Mouse (Mus musculus) intestine, embryonic 16.5 days (tissue): ENCODE data around the gene Fam83f. TPM values are rescaled to one million over a fixed set of nuclear protein-coding genes. Genes with fewer than 3 reads are reported as not detected.
A peak's percentile ranks its signal among the peaks of the same experiment; 100 is the strongest.

ENCODE experiments used
- ATAC-seq: fragments of 200-750 bp; cut with Nextera tagmentation; 2 replicates; pipeline ENCODE4 v1.8.0; 2017; ENCODE audit warnings: moderate TSS enrichment, moderate library complexity
- H3K27ac ChIP-seq: fragments of 300-500 bp; sonication (generic); 2 replicates; pipeline ENCODE4 v1.5.1; 2014; ENCODE audit warnings: mild to moderate bottlenecking, low read length
- H3K27me3 ChIP-seq: fragments of 300-500 bp; sonication (generic); replicated peaks from 2 replicates; pipeline ENCODE4 v1.6.1; 2014; ENCODE audit warnings: low read length, control low read depth, mixed read lengths; ENCODE audit not compliant: control insufficient read depth, insufficient read depth
- H3K36me3 ChIP-seq: fragments of 300-500 bp; sonication (generic); 2 replicates; pipeline ENCODE4 v1.6.1; 2014; ENCODE audit warnings: low read length, control low read depth; ENCODE audit not compliant: control insufficient read depth, insufficient read depth
- H3K4me1 ChIP-seq: fragments of 300-500 bp; sonication (generic); 2 replicates; pipeline ENCODE4 v1.6.1; 2014; ENCODE audit warnings: low read length, control low read depth, mixed read lengths; ENCODE audit not compliant: control insufficient read depth, insufficient read depth
- H3K4me2 ChIP-seq: fragments of 300-500 bp; sonication (generic); 2 replicates; pipeline ENCODE4 v1.6.1; 2014; ENCODE audit warnings: low read depth, low read length, control low read depth
- H3K4me3 ChIP-seq: fragments of 300-500 bp; sonication (generic); 2 replicates; pipeline ENCODE4 v1.5.1; 2014; ENCODE audit warnings: mild to moderate bottlenecking, low read length
- H3K9ac ChIP-seq: fragments of 300-500 bp; sonication (generic); 2 replicates; pipeline ENCODE4 v1.6.1; 2014; ENCODE audit warnings: low read depth, low read length
- H3K9me3 ChIP-seq: fragments of 300-500 bp; sonication (generic); 2 replicates; pipeline ENCODE4 v1.6.1; 2016; ENCODE audit warnings: low read length, control low read depth; ENCODE audit not compliant: control insufficient read depth
- WGBS: fragments of 180-500 bp; shearing (Covaris S2); extraction: QIAGEN DNeasy Blood & Tissue Kit; methylation state at CpG from one replicate; pipeline ENCODE4 v1.1.7; 2014; 5-methylcytosine and 5-hydroxymethylcytosine counted together
- polyA plus RNA-seq: library from polyadenylated mRNA; unstranded; fragments of >200 nt; fragmentation: Nextera tagmentation; extraction: Ambion mirVana; gene quantifications from 2 replicates; pipeline ENCODE4 v1.2.1, GENCODE M21; 2015

The Fam83f gene
- polyA plus RNA-seq, 1 experiment from 2014 or later, result 24.9 TPM

DNA sequence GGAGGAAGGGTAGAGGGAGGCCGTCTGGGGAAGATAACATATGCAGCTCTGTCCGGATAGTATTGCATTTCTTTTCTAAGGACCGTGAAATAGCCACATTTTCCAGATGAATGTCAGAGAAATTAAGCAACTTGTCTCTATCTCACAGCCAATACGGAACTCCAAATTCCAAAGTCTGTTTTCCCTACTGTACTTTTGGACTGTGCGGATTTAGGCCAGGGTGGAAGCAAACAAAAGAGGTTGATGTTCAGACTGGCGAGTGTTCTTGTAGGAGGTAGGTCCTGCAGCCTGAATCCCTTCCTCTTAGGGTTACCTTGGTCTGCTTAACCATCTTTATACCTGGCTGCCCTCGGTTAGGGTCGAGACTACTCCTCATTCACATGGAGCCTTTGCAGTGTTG is 10.7 kb downstream of the Fam83f start:
- Histone ChIP-seq H3K4me2 (0 out of 2 replicates have a peak overlapping the region, but pooled peaks have one; percentile 6), H3K36me3 (no peaks in the 10 kb centered on the region), H3K4me1 (peaks cover 66% of the 10 kb centered on the region), H3K9ac (0 out of 2 replicates have a peak overlapping the region, but pooled peaks have one; percentile 8), H3K27ac (peak overlapping the region; percentile 57), H3K27me3 (no peaks in the 10 kb centered on the region), H3K9me3 (no peaks in the 10 kb centered on the region), H3K4me3 (no peak overlapping the region)
- ATAC-seq, result peak; percentile 23; the same call in 1 of the 2 replicates
- 63% methylated on average over 8 of the region's 8 CpGs for WGBS

DNA sequence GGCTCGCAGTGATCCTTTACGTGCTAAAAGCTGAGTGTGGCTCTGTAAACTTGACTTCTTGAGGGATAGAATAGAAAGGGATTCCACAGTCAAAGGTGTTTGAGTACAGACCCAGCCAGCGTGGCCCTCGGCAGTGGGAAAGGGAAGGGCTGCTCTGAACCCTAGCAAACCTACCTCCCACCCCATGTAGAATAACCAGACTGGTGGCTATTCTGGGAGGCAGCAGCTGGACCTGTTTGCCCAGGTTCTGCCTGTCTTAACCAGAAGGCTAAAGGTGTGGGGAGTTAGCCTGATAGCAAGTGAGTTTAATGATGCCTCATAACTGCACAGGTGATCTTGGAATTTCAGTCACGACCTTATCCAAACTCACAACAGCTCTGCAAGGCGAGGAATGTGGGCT is 11.5 kb downstream of the Fam83f start:
- Histone ChIP-seq H3K27ac (peak overlapping the region; percentile 57), H3K4me1 (peaks cover 70% of the 10 kb centered on the region), H3K9me3 (no peaks in the 10 kb centered on the region), H3K4me2 (no peak overlapping the region), H3K9ac (no peak overlapping the region), H3K36me3 (no peaks in the 10 kb centered on the region), H3K4me3 (no peak overlapping the region), H3K27me3 (no peaks in the 10 kb centered on the region)
- ATAC-seq, result peak; percentile 68
- 55% methylated on average over 6 of the region's 6 CpGs for WGBS

DNA sequence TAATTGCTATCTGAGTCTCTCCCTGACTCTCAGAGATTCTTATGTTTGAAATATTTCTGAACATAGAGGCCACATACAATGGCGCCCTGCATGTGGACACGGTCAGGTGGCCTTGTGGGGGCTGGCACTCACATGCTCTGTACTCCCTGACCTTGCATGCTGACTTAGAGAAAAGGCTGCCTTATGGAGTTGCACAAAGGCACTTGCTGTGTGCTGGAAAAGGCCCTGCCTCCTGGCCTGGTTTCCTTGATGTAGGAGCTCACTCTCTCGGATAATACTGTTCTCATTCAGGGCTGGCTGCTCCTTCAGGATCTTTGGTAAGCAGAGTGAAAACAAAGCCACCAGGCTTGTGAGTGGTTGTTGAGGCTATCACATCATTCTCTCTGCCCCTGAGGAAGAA is 12.3 kb downstream of the Fam83f start:
- H3K9ac ChIP-seq, result no peak overlapping the region
- H3K27me3 ChIP-seq, result no peaks in the 10 kb centered on the region
- 0 out of 2 replicates have a peak overlapping the region, but pooled peaks have one; percentile 23 for H3K27ac ChIP-seq
- H3K36me3 ChIP-seq, result no peaks in the 10 kb centered on the region
- no peaks in the 10 kb centered on the region for H3K9me3 ChIP-seq
- peaks cover 70% of the 10 kb centered on the region for H3K4me1 ChIP-seq
- no peak overlapping the region for H3K4me3 ChIP-seq
- WGBS, result 69% methylated on average over 3 of the region's 3 CpGs
- H3K4me2 ChIP-seq, result no peak overlapping the region
- ATAC-seq, result no peak

DNA sequence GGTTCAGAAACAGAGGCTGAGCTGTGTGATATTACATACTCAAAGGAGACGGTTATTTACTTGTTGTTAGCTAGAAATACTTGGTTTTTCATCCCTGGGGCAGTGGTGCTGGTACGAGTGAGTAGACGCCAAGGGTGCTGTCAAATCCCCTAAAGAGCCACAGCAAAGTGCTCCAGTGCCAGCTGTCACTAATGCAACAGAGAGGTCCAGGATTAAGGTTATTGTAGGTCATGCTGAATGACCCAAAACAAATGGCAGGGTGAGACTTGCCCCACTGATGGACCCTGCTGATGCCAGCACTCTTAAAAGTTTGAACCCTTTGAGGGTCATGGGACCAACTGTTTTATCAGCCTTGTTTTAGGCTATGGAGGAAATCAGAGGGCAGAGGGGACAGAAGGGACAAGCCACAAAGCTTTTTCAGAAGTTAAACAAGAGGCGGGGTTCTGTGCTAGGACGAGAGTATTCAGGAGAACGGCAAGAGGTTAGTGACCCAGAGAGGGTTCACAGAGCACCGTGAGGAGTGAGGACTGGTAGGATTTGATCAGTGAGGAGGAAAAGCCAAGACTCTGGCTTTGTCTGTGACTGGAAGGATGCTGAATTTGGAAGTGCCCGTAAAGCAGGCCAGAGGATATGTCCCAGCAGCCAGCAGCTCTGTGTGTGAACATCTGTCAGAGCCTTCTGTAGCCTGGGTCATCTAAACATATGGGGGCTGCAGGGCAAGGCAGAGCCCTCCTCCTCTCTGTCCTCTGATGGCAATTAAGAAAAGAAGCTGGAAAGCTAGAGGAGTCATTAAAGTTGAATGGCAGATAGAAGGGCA is 13.3 kb downstream of the Fam83f start:
- H3K36me3 ChIP-seq, result no peaks in the 10 kb centered on the region
- H3K27me3 ChIP-seq, result no peaks in the 10 kb centered on the region
- WGBS, result 43% methylated on average over 8 of the region's 8 CpGs
- ATAC-seq, result no peak
- no peak overlapping the region for H3K4me3 ChIP-seq
- H3K9ac ChIP-seq, result no peak overlapping the region; the same call in 1 of the 2 replicates
- H3K27ac ChIP-seq, result no peak overlapping the region
- no peak overlapping the region for H3K4me2 ChIP-seq
- H3K9me3 ChIP-seq, result no peaks in the 10 kb centered on the region
- H3K4me1 ChIP-seq, result peaks cover 60% of the 10 kb centered on the region

DNA sequence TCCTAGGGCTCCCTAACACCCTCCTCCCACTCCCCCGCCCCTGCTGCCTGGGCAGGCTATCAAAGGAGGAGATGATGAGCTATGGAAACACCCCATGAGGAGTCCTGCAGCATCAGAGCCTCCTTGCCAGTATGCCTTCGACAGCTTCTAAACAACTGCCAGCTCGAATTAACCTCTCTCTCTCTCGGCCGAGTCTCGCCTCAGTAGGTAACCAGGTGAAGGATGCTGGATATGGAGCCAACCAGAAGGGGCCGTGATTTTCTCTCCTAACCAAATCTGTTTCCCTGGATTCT is 13.9 kb downstream of the Fam83f start:
- Histone ChIP-seq H3K36me3 (no peaks in the 10 kb centered on the region), H3K4me2 (no peak overlapping the region), H3K27me3 (no peaks in the 10 kb centered on the region), H3K4me1 (peaks cover 54% of the 10 kb centered on the region), H3K4me3 (no peak overlapping the region), H3K9me3 (no peaks in the 10 kb centered on the region), H3K27ac (no peak overlapping the region), H3K9ac (no peak overlapping the region)
- no peak for ATAC-seq
- WGBS, result 49% methylated on average over 7 of the region's 7 CpGs

DNA sequence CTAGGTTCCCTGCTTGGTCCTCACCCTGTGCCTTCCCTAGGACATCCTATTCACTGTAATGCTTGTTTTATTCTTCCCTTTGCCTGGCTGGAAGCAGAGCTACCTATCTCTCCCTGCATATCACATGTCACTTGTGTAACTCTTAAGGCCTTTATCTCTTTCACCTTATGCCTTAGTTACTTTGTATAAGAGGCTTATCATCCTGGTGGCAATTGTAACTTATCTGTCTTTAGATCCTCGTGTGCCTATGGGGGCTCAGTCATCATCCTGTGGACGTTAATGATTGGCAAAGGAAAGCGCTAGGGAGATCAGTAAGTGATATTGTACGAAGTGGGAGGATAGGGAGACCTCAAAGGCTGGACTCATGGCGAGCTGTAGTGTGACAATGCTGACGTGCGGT is 16.9 kb downstream of the Fam83f start:
- Histone ChIP-seq H3K27me3 (no peaks in the 10 kb centered on the region), H3K4me1 (peaks cover 30% of the 10 kb centered on the region), H3K4me2 (no peak overlapping the region), H3K36me3 (no peaks in the 10 kb centered on the region), H3K9ac (no peak overlapping the region), H3K4me3 (no peak overlapping the region), H3K9me3 (no peaks in the 10 kb centered on the region), H3K27ac (no peak overlapping the region)
- peak; percentile 91 for ATAC-seq
- 58% methylated on average over 7 of the region's 7 CpGs for WGBS

DNA sequence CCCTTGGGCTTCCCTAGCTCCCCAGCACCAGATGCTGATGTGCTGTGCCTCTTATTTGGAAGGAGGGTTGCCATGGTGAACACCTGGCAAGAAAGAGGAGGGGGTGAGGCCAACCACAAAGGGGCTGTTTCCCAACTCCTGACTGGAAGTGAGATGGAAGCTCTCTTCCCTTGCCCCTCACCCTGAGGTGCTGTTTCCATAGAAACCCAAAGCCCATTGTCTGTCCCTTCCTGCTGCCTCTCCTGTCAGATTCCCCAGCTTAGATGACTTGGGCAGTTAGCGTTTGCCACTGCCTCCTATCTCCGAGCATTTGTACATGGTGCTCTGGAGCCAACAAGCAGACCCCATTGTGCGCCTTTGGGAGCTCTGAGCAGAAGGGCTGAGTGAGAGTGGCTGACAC is 21.8 kb downstream of the Fam83f start:
- WGBS, result 55% methylated on average over 3 of the region's 3 CpGs
- no peak overlapping the region for H3K4me3 ChIP-seq
- no peak for ATAC-seq
- no peak overlapping the region for H3K27ac ChIP-seq
- no peak overlapping the region for H3K4me2 ChIP-seq
- no peaks in the 10 kb centered on the region for H3K27me3 ChIP-seq
- no peaks in the 10 kb centered on the region for H3K36me3 ChIP-seq
- H3K9ac ChIP-seq, result no peak overlapping the region
- H3K4me1 ChIP-seq, result peaks cover 9% of the 10 kb centered on the region
- H3K9me3 ChIP-seq, result no peaks in the 10 kb centered on the region

DNA sequence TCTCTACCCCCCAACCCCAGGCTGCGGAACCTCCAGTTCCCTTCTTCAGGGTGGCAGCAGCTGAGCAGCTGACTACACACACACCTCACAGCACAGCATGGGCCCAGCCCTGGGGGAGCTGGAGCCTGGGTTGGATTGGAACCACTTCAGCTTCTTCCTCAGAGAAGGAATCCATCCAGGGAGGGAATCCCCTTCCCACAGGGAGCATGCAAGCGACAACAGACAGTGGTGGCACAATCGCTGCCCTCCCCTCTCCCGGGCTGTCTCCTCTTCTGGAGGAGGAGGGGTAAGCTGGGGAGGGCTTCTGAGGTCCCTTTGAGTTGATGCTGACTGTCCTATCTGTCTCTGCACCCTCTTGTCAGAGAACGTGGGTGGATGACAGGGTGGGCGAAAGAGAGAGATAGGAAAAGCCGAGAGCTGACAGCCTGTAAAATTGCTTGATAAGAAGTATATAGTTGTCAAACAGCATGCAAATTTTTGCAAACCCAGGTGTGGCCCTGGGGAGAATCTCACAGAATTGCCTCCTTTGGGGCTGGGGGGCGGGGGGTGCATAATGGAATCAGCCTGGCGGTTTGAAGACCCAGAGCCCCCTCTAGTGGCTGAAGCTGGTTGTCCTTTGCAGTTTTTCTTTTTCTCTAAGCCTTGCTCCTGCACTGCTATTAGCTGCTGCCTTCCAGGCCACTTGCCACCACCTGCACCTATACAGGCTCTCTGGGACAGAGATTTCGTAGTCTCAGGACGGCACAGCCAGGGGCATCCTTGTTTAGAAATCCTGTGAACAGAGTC is 22.7 kb downstream of the Fam83f start:
- no peak for ATAC-seq
- 32% methylated on average over 11 of the region's 11 CpGs for WGBS

DNA sequence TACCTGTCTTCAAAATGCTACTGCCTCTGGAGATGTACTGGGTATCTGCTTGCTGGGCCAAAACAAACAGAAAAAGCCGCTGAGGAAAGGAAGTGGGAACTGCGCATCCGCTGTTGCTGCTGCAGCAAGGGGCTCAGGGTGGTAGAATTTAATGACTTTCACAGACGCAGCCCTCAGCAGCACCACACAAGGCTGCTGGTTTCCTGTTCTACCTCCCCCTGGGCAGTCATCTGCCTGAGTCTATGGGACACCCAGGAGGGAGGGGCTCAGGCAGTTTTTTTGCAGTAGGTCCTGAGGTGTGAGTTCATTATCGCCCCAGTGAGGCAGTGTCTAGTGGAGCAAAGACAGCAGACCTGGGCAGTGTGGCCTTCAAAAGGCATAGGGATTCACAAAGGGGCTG is 25.9 kb downstream of the Fam83f start:
- Histone ChIP-seq H3K27ac (no peak overlapping the region), H3K9me3 (no peaks in the 10 kb centered on the region), H3K27me3 (no peaks in the 10 kb centered on the region), H3K4me3 (no peak overlapping the region), H3K4me1 (peaks cover 9% of the 10 kb centered on the region), H3K4me2 (no peak overlapping the region), H3K36me3 (no peaks in the 10 kb centered on the region), H3K9ac (no peak overlapping the region)
- ATAC-seq, result no peak
- 51% methylated on average over 5 of the region's 5 CpGs for WGBS

More for the DNA sequence above, 22.7 kb downstream of the Fam83f start:
- H3K36me3 ChIP-seq, result no peaks in the 10 kb centered on the region
- H3K9ac ChIP-seq, result no peak overlapping the region
- H3K27me3 ChIP-seq, result no peaks in the 10 kb centered on the region
- H3K4me1 ChIP-seq, result peaks cover 9% of the 10 kb centered on the region
- no peak overlapping the region; the same call in 1 of the 2 replicates for H3K27ac ChIP-seq
- H3K4me2 ChIP-seq, result no peak overlapping the region
- H3K4me3 ChIP-seq, result no peak overlapping the region
- H3K9me3 ChIP-seq, result no peaks in the 10 kb centered on the region
